Mouse (Mus musculus) heart, embryonic 13.5 days (tissue): ENCODE data around the gene Tnip3. TPM values are rescaled to one million over a fixed set of nuclear protein-coding genes. Genes with fewer than 3 reads are reported as not detected.
A peak's percentile ranks its signal among the peaks of the same experiment; 100 is the strongest.

Experiments used
- ATAC-seq: fragments of 200-750 bp; cut with Nextera tagmentation; 2 replicates; pipeline ENCODE4 v1.8.0; 2017; ENCODE audit warnings: moderate TSS enrichment; ENCODE audit not compliant: insufficient number of reproducible peaks, low FRiP score, low TSS enrichment; ENCODE audit errors: extremely low read depth
- H3K27ac ChIP-seq: fragments of 300-500 bp; sonication (generic); replicated peaks from 2 replicates; pipeline ENCODE4 v1.5.1; 2015; ENCODE audit warnings: moderate library complexity, mild to moderate bottlenecking, inconsistent platforms
- H3K27me3 ChIP-seq: fragments of 300-500 bp; sonication (generic); replicated peaks from 2 replicates; pipeline ENCODE4 v1.6.1; 2015; ENCODE audit warnings: mild to moderate bottlenecking, inconsistent platforms
- H3K36me3 ChIP-seq: fragments of 300-500 bp; sonication (generic); 2 replicates; pipeline ENCODE4 v1.6.1; 2015; ENCODE audit warnings: mild to moderate bottlenecking, inconsistent platforms
- H3K4me1 ChIP-seq: fragments of 300-500 bp; sonication (generic); 2 replicates; pipeline ENCODE4 v1.6.1; 2015; ENCODE audit warnings: inconsistent platforms
- H3K4me2 ChIP-seq: fragments of 300-500 bp; sonication (generic); 2 replicates; pipeline ENCODE4 v1.6.1; 2015; ENCODE audit warnings: inconsistent platforms, mild to moderate bottlenecking, moderate library complexity
- H3K4me3 ChIP-seq: fragments of 300-500 bp; sonication (generic); 2 replicates; pipeline ENCODE4 v1.5.1; 2015; ENCODE audit warnings: moderate library complexity, mild to moderate bottlenecking, inconsistent platforms
- H3K9ac ChIP-seq: fragments of 300-500 bp; sonication (generic); 2 replicates; pipeline ENCODE4 v1.6.1; 2015; ENCODE audit warnings: inconsistent platforms, mild to moderate bottlenecking, moderate library complexity
- H3K9me3 ChIP-seq: fragments of 300-500 bp; sonication (generic); 2 replicates; pipeline ENCODE4 v1.6.1; 2016; ENCODE audit warnings: inconsistent platforms
- WGBS: fragments of 180-500 bp; shearing (Covaris S2); methylation state at CpG from one replicate; pipeline ENCODE4 v1.1.7; 2015; ENCODE audit warnings: mixed read lengths; 5-methylcytosine and 5-hydroxymethylcytosine counted together
- polyA plus RNA-seq: library from polyadenylated mRNA; unstranded; fragments of >200 nt; fragmentation: Nextera tagmentation; extraction: Ambion mirVana; gene quantifications from 2 replicates; pipeline ENCODE4 v1.2.1, GENCODE M21; 2015

Gene Tnip3
- polyA plus RNA-seq, 1 experiment from 2014 or later = 0.78 TPM

DNA sequence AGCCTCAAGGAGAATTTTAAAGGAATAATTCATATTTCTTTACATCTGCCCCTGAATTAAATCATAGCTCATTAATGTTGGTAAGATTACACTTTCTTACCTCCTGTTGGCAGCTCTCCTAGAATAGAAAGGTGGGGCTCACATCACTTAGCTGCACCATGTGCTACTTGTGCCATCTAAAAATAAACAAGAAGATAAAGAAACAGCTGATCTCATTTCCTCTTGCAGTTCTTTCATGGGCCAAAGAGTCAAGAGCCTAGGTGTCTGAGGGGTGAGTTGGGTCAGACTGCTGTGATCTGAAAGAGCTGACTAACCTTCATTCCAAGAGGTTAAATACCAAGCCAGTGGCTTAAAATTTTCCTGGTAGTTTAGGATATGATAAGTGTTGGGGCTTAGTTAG, 86.7 kb downstream of the Tnip3 start:
- Histone ChIP-seq H3K9me3 (no peaks in the 10 kb centered on the region), H3K27me3 (no peaks in the 10 kb centered on the region), H3K36me3 (no peaks in the 10 kb centered on the region), H3K4me2 (no peak overlapping the region), H3K4me1 (peaks cover 21% of the 10 kb centered on the region), H3K4me3 (no peak overlapping the region), H3K9ac (no peak overlapping the region), H3K27ac (peak overlapping the region; percentile 80)
- ATAC-seq = no peak

DNA sequence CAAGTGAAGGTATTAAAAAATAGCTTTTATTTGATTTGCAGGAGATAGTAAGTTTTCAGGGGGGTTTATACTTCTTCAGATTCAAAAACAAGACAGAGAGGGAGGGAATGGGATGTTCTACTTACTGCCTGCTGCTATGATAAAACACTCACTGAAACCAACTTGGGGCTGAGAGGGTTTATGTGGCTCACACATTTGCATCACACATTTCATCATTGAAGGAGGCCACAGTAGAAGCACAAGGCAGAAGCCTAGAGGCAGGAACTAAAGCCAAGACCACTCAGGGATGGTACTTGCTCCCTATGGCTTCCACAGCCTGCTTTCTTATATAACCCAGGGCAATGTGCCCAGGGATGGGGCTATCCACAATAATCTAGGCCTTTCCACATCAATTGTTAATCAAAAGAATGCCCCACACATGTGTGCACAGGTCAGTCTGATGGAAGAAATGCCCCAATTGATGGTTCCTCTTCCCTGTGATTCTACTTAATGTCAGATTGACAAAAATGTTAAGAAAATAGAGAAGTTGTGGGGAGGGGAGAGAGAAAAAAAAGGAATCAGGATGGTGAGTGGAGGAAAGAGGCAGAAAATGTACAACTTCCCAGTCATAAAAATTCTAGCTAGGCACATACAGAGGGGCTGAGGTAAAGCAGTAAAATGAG, 88.9 kb downstream of the Tnip3 start:
- H3K9ac ChIP-seq = no peak overlapping the region
- no peaks in the 10 kb centered on the region for H3K27me3 ChIP-seq
- no peak overlapping the region for H3K4me2 ChIP-seq
- no peaks in the 10 kb centered on the region for H3K9me3 ChIP-seq
- ATAC-seq = no peak
- peaks cover 18% of the 10 kb centered on the region for H3K4me1 ChIP-seq
- H3K4me3 ChIP-seq = no peak overlapping the region
- H3K27ac ChIP-seq = no peak overlapping the region
- H3K36me3 ChIP-seq = no peaks in the 10 kb centered on the region

DNA sequence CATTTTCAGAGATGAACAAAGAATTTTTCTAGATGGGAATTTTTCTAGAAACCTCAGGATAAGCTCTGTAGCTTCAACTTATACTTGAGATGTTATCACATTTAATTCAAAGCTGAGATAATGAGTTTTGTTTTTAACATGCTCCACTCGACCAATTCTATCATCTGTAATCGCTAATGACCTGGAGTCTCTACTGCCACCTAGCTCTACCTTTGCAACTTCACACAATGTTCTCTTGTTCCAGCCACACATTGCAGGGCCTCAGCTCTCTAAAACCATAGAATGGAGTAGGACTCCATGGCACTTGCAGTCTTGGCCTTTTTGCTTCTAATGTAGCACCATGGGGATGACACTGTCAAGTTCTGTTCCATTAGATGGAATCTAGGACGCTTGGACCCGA, 90.5 kb downstream of the Tnip3 start:
- no peak overlapping the region for H3K9ac ChIP-seq
- WGBS = 59% methylated on average over 4 of the region's 4 CpGs
- no peak overlapping the region for H3K27ac ChIP-seq
- H3K36me3 ChIP-seq = no peaks in the 10 kb centered on the region
- H3K4me3 ChIP-seq = no peak overlapping the region
- H3K4me1 ChIP-seq = peaks cover 18% of the 10 kb centered on the region
- ATAC-seq = no peak
- no peaks in the 10 kb centered on the region for H3K27me3 ChIP-seq
- H3K9me3 ChIP-seq = no peaks in the 10 kb centered on the region
- H3K4me2 ChIP-seq = no peak overlapping the region

DNA sequence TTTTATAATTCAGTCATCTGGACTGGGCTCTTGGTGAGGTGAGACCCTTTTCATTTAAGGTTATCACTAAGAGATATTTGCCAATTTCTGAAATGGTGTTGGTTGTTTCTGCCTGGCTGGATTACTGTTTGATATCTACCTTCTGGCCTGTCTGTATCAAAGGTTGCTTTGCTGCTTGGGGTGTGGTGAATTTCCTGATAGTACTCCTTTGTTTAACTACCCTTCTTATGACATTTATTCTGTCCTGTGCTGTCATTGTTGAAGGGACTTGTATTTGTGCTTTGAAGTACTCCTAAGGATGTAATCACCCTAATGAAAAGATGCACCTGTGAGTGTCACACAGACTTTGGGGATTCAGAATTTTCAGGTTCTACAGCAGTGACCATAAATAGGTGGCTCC, 96.1 kb downstream of the Tnip3 start:
- Histone ChIP-seq H3K9ac (no peak overlapping the region), H3K27me3 (no peaks in the 10 kb centered on the region), H3K9me3 (no peaks in the 10 kb centered on the region), H3K4me2 (no peak overlapping the region), H3K4me3 (no peak overlapping the region), H3K36me3 (no peaks in the 10 kb centered on the region), H3K4me1 (peaks cover 5% of the 10 kb centered on the region), H3K27ac (no peak overlapping the region)
- no peak for ATAC-seq

- Histone ChIP-seq H3K9ac (no peak overlapping the region), H3K36me3 (no peaks in the 10 kb centered on the region), H3K4me1 (peaks cover 5% of the 10 kb centered on the region), H3K4me3 (no peak overlapping the region), H3K27ac (no peak overlapping the region), H3K27me3 (no peaks in the 10 kb centered on the region), H3K4me2 (no peak overlapping the region), H3K9me3 (no peaks in the 10 kb centered on the region)
- 73% methylated on average over 3 of the region's 3 CpGs for WGBS
- ATAC-seq = no peak
Observed at GRCm38 (mm10) chr6:65623016-65623715, 98.1 kb downstream of the Tnip3 start.

DNA sequence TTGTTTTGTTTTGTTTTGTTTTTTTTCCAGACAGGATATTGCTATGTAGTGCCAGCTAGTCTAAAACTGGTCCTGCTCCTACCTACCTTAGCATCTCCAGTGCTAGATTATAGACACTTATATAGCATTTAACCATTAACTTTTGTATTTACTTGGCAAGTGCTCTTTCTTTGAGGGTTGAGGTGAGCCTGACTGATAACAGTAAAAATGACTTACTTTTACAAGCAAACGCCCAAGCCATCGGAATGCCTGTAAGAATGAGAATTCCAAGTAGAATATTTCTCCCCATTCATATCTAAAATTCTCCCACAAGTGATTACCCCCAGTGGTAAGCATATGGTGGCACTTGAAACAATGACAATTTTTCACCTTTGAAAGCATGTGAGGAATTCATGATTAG, 105.5 kb downstream of the Tnip3 start:
- H3K4me3 ChIP-seq = no peak overlapping the region
- H3K36me3 ChIP-seq = no peaks in the 10 kb centered on the region
- 61% methylated on average over 2 of the region's 2 CpGs for WGBS
- peaks cover 5% of the 10 kb centered on the region; the same call in 1 of the 2 replicates for H3K9me3 ChIP-seq
- no peak overlapping the region for H3K4me2 ChIP-seq
- no peak overlapping the region for H3K27ac ChIP-seq
- no peaks in the 10 kb centered on the region for H3K27me3 ChIP-seq
- H3K4me1 ChIP-seq = no peaks in the 10 kb centered on the region
- ATAC-seq = no peak
- H3K9ac ChIP-seq = no peak overlapping the region

DNA sequence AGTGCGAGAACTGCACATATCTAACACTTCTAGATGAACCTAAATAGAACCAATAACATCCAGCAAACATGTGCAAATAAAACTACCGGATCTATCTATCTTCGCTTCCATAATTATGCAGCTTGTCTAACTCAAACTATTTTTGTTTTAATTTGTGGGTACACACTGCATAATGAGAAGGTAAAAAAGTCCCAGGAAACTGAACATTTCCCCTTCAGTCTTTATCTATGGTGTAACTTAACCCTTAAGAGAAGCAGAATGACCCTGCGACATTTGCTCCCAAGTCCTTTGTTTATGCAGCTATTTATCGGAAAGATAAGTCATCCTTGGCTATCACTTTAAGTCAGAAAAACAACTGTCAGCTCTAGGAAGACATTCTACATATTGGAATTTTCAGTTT, 107.1 kb downstream of the Tnip3 start:
- 57% methylated on average over 5 of the region's 5 CpGs for WGBS
- H3K27me3 ChIP-seq = no peaks in the 10 kb centered on the region
- no peak overlapping the region for H3K4me2 ChIP-seq
- H3K36me3 ChIP-seq = no peaks in the 10 kb centered on the region
- no peak for ATAC-seq
- no peak overlapping the region for H3K9ac ChIP-seq
- H3K9me3 ChIP-seq = peaks cover 8% of the 10 kb centered on the region; the same call in 1 of the 2 replicates
- no peaks in the 10 kb centered on the region for H3K4me1 ChIP-seq
- H3K4me3 ChIP-seq = no peak overlapping the region
- no peak overlapping the region for H3K27ac ChIP-seq

DNA sequence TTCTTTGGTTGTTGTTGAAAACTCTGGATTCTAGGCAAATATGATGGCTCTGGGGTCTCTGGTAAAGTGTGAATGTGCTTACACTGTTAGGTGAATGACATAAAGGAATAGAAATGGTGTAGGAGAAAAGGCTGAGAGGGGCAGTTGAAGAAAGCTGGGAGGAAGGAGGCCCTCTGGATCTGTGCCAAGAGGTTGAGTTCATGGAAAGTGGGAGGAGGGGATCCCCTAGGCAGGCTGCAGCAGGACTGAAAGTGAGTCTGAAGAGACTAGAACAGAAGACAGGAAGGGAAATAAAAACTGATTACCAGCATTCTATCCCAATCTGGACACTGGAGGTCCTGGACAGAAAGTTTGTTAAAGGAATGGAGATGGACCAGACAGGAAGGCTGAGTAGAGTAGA, 117.3 kb downstream of the Tnip3 start:
- Histone ChIP-seq H3K4me2 (no peak overlapping the region), H3K27ac (no peak overlapping the region), H3K36me3 (no peaks in the 10 kb centered on the region), H3K27me3 (no peaks in the 10 kb centered on the region), H3K4me3 (no peak overlapping the region), H3K9me3 (peaks cover 14% of the 10 kb centered on the region), H3K4me1 (peaks cover 4% of the 10 kb centered on the region; the same call in 1 of the 2 replicates), H3K9ac (no peak overlapping the region)
- no peak for ATAC-seq

GRCm38 (mm10) chr6:65644110-65644509, 119.0 kb downstream of the Tnip3 start:
- H3K36me3 ChIP-seq = no peaks in the 10 kb centered on the region
- H3K27ac ChIP-seq = no peak overlapping the region
- no peak for ATAC-seq

DNA sequence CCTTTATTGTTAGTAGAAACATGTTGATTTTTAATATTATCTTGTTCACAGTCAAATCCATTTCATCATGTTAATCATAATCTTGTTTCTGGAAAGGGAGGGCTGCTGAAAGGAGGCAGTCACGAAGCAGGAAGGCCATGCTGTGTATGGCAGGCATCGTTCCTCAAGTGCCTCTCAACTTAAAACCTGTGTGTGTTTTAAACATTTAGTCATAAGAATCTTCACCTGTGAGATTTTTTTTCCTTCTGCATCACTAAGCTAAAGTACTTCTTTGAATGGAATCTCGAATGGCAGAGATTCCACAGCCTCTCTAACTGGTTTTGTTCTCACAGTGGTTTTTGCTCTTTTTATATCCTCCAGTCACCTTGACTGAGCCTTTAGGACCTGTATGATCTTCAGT, 121.3 kb downstream of the Tnip3 start:
- Histone ChIP-seq H3K4me1 (peaks cover 4% of the 10 kb centered on the region; the same call in 1 of the 2 replicates), H3K36me3 (no peaks in the 10 kb centered on the region), H3K27ac (no peak overlapping the region), H3K9me3 (no peaks in the 10 kb centered on the region), H3K4me3 (no peak overlapping the region), H3K4me2 (no peak overlapping the region), H3K27me3 (no peaks in the 10 kb centered on the region), H3K9ac (no peak overlapping the region)
- ATAC-seq = no peak
- 59% methylated on average over 3 of the region's 3 CpGs for WGBS

More at GRCm38 (mm10) chr6:65644110-65644509, 119.0 kb downstream of the Tnip3 start:
- no peak overlapping the region for H3K4me2 ChIP-seq
- H3K4me3 ChIP-seq = no peak overlapping the region
- H3K27me3 ChIP-seq = no peaks in the 10 kb centered on the region
- peaks cover 4% of the 10 kb centered on the region for H3K9me3 ChIP-seq
- 62% methylated on average over 4 of the region's 4 CpGs for WGBS
- H3K4me1 ChIP-seq = peaks cover 4% of the 10 kb centered on the region; the same call in 1 of the 2 replicates
- H3K9ac ChIP-seq = no peak overlapping the region

DNA sequence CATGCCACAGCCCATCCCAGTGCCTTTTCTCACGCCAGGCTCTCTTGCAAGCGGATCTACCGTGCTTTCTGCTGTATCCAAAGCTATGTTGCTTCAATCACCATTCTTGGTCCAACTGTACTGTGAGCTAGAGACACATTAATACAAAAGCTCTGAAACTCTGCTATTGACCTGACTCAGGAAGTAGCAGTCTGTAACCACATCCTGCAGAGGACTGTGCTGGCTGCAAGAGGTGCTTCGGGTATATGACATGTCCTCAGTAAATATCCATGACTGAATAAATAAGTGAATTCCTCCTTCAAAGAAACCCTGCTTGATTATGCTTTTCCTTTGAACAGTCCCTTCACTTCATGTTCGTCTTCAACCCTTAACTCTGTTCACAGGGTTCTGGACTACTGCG, 122.6 kb downstream of the Tnip3 start:
- H3K27ac ChIP-seq = no peak overlapping the region
- H3K9me3 ChIP-seq = no peaks in the 10 kb centered on the region
- no peaks in the 10 kb centered on the region for H3K27me3 ChIP-seq
- no peak overlapping the region for H3K4me3 ChIP-seq
- 69% methylated on average over 6 of the region's 6 CpGs for WGBS
- no peak for ATAC-seq
- no peaks in the 10 kb centered on the region for H3K4me1 ChIP-seq
- no peak overlapping the region for H3K4me2 ChIP-seq
- H3K36me3 ChIP-seq = no peaks in the 10 kb centered on the region
- H3K9ac ChIP-seq = no peak overlapping the region

DNA sequence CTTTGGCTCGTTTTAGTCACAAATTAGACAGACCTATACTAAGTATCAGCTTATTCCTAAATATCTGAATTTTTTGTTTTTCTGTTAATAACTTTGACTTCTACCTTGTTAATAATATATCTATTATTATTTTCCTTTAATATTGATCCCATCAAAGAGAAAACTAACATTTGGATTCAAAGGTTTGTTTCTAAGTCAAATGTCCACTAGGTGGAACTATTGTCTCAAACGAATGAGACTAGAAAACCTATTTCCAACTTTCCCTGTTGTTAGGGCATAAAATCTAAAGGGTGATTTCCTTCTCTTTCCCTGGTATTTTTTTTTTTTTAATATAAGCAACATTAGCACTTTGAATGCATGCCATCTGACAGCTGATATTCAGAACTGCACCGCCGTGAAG, 126.3 kb downstream of the Tnip3 start:
- no peak overlapping the region for H3K27ac ChIP-seq
- 41% methylated on average over 4 of the region's 4 CpGs for WGBS

More for the DNA sequence above, 126.3 kb downstream of the Tnip3 start:
- Histone ChIP-seq H3K9me3 (no peaks in the 10 kb centered on the region), H3K4me2 (no peak overlapping the region), H3K9ac (no peak overlapping the region), H3K27me3 (no peaks in the 10 kb centered on the region), H3K4me3 (no peak overlapping the region), H3K36me3 (no peaks in the 10 kb centered on the region), H3K4me1 (no peaks in the 10 kb centered on the region)
- ATAC-seq = no peak
